Mouse (Mus musculus) gastrocnemius, adult 18-20 months (tissue): ENCODE data around the gene Il1rl2. TPM values are rescaled to one million over a fixed set of nuclear protein-coding genes. Genes with fewer than 3 reads are reported as not detected.
A peak's percentile ranks its signal among the peaks of the same experiment; 100 is the strongest.

Source experiments
- DNase-seq: peaks from one replicate; pipeline ENCODE4 v3.0.0; 2021; ENCODE audit warnings: low spot score
- total RNA-seq, 2 experiments: library from RNA; stranded (reverse); gene quantifications; 2 replicates each; pipeline ENCODE4 v1.2.3; 2021

Il1rl2 gene
- total RNA-seq, 2 experiments from 2014 or later = 0.94 to 1.00 TPM

DNA sequence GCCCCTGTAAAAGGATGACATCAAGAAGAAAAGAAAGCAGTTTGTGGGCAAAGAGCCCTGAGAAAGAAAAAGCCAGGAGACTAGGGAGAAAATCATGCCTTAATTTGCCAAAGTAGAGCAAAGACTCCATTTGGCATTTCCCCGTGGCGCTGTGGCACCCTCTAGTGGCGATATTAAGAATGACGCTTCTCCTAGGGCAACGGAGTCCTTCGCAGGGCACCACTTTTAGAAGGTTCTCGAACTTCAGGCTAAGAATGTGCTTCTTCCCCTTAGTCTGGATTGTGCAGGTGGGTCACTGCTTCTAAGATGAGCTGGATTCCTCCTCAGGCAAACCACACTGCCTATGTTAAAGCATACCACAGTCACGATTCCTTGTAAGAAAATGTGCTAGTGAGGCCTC is 54.4 kb downstream of the Il1rl2 start:
- DNase-seq = peak; percentile 69

DNA sequence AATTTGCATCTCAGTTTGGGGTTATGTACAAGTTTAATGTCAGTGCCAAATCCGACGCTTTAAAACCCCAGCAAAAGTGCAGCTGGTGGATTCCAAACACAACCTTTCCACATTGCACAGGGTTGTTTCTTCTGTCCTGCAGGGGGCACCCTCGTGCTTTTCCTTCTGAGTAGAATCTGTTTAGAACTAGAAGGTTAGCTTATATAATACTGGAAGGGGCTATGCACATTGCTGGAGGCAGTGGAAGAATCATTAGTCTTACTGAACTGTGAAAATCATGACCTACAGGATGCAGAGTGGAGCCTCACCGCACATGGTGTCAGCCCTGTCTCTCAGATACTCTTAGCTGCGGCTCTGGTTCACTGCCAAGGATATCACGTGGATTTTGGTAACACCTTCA is 55.7 kb downstream of the Il1rl2 start:
- DNase-seq = peak; percentile 67

DNA sequence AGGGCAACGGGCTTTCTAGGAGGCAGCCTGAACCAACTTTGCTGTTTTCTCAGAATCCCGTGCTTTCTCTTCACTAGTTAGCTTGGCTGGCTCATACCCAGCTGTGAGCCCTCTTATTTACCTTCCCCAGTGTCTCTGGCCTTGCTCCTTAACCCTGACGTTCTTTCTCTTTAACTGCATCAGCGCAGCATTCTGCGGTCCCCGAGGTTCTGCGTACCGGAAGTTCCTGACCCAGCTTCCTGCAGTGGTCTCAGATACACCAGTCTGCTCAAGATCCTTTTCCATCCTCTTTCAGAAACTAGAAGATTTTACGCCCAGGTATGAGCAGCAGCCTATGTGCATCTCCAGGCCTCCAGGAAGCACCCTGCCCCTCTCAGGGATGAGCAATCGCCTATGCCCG is 56.6 kb downstream of the Il1rl2 start:
- DNase-seq = no peak

DNA sequence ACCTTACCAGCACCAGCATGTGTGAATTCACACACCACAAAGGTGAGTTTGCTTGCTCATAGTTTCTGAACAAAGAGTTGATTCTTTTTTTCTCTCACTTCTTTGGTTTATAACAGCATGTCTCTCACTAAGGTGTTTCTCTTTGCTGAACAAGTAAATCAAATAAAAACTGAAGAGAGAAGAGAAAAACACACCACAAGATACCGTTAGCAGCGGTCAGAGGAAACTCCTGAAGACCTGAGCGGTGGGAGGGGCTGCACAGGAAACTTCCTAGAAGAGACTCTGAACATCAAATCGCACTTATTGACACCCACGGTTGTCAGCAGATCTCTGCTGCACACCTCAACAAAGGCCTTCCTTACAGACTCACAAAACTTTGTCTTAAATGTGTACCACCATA is 58.4 kb downstream of the Il1rl2 start:
- no peak for DNase-seq

DNA sequence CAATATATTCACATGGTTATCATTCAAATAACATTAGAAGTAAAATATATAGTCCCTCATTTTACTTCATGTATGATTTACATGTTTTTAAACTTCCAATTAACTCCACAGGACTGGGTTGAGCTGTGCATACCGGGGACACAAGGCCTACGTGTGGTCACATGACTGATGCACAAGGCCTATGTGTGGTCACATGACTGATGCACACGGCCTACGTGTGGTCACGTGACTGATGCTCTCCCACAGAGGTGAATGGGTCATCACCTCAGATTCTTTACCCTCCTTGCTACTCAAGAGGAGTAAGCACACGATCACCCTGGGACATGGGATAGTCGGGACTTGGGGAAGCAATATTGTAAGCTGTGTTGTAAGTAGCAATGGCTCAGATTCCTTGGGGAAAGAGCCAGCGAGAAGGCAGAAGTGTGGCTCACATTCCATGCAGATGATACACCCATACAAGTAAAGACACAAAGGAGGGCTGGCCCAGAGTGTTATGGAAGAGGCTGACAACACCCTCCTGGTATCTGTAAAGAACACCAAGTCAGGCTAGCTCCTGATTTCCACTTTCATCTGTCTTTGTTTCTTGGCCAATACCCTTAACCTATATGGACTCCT is 60.6 kb downstream of the Il1rl2 start:
- DNase-seq = no peak

DNA sequence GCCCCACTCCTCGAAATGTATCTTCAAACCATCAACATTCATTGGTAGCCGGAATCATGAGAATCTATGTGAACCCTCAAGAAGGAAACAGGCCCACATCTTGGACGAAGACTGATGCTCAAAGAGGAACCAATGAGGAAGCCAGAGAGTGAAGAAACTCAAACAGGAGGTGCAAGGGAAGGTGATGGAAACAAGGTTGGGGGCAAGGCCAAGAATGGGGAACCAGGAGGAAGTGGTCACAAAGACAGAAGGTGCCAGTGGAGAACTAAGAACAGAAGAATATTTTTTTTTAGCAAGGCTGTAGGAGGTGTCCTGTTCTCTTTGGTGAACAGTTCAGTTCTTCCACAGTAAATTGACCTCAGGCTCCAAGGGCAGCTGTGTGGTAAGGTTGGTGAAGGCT is 67.0 kb downstream of the Il1rl2 start:
- DNase-seq = no peak

DNA sequence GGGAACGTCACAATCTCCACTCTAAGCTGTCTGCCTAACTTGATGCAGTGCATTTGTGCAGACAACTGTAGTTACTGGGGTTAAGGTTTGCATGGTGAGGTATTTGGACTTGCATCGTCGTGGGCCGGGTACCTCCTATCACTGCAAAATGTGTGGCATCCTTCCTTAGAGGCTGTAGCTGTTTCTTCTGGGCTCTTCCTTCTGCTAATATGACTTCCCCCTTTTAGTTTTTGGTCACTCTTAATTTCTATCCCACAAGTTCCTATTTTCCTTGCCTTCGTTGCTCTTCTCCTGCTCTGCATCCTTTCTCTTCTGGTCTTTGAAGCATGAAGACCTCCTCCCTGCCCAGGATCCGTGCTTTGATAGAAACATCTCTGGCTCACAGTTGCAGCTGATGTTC is 68.1 kb downstream of the Il1rl2 start:
- DNase-seq = no peak

DNA sequence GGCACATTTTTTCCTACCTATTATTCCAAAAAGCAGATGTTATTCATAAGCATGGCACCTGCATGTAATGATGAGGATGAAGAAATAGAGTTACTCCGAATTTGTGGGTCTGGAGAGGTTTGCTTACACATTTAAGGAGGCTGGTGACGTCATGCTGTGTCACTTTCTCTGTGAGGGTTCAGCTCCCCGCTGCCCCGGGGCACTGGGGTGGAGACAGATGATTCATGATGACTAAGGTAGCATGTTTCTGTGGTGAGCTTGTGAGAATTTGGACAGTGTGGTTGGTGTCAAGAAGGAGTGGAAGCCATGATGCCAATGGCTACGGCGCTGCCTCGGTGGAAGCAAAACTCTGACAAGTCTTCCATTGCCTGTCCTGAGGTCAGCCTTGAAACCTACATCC is 68.8 kb downstream of the Il1rl2 start:
- DNase-seq = no peak

DNA sequence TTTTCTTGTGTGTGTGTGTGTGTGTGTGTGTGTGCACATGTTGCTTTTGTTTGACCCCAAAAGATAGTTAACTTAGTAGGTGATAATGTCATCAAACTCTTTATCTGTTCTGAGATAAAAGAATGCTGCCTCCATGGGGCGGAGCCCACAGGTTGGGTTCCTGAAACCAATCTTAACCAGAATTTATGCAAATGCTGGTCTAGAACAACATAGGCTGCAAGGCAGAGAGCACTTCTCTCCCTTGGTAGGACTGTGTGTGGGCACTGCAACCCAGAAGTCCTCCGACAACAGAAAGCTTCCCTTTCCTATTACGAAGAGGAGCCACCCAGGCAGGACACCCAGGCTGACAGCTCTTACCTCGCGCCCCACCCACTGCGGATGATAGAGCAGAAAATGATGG is 75.2 kb downstream of the Il1rl2 start:
- no peak for DNase-seq

DNA sequence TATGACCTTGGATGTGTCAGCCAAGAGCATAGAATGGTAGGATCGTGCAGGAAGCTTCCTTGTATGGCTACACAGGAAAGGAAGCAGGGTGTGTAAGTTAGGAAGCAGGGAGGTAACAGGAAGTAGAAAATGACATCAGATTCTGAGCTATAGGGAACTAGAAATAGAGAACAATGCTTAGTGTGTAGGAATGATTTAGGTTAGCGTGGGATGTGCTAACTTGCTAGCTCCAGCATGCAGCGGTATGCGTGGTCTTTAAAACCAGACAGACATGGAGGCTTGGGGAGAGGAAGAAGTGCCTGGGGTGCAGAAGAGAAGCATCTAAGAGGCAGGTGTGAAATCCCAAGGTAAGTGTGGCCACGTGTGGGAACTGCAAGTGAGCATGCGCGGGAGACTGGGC is 80.3 kb downstream of the Il1rl2 start:
- no peak for DNase-seq

DNA sequence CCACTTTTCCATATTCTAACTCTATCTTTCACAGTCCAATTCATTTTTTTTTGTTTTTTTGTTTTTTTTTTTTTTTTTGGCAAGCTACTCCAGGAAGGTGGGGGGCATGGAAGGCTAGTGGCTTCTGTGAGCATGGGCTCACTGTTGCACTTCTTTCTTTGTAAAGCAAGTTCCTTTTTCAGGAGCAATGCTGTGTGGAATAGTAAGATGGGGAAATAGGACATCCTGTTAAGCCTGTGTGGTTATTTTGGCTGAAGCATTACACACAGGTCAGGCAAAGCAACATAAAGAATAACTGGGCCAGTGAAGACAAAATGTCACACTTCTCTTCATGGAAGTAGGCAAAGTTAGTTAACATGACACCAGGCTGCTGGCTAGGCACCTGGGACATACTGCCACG is 85.5 kb downstream of the Il1rl2 start:
- no peak for DNase-seq

DNA sequence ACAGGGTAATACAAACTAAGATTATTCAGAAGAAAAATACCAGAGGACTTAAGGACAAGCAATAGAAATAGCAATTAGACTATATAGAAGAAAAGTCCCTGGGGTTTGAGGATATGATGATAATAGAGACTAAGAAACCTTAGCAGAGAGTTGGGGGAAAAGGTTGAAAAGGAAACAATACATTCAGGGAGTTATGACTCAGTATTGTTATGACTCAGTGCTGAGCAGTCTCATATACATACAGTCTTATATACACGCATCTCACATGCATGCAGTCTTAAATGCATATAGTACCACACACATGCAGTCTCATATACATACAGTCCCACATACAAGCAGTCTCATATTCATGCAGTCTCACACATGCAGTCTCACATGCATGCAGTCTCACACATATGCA is 88.6 kb downstream of the Il1rl2 start:
- DNase-seq = no peak

DNA sequence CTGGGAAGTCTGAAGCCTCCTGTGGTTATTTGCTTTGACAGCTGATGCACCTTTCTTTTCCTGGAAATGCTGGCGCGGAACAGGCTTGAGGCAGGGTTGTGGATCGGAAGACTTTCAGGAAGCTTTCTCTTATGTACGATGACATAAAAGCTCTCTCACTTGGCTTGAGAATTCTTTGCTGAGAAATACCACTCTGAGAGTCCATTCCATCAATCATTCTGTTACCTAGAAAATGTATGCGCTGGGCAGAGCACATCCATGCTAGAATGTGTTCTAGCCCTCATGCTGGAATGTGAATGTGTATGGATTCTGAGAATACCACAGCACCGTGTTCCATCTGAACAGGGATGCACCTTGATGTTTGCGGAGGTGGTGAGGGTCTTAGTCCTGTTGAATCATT is 89.9 kb downstream of the Il1rl2 start:
- DNase-seq = no peak

DNA sequence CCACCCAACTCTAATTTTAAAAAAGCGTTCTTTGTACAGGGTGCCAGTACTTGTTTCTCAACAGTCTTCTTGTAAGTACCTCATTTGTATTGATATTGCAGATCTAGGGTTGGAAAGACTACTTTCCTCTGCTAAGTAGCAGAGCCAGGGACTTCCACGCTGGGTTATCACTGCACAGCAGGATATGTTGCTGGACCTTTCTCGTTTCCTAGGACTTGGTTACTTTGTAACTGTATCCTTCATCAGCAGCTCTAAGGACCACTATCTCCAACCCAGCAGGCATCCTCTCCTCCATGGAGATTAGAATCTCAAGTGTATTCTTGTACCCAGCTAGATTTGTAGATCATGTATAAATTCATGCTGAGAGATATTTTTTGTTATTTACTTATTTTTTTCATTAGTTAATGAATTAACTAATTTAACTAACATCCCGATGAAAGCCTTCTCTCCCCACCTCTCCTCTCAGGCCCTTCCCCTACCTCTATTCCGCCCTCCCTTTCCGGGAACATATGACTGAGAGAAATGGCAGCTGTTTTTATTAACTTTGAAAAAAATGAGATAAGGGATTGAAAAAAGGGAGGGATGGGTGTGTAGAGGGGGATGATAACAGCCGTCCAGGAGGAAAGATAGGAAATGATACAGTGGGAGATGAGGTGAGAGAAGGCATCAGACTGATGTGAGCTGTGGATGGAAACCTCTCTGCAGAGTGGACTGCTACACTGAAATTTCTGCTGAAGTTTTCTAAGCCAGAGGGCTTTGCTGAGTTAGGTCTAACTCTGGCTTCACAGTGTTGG is 90.7 kb downstream of the Il1rl2 start:
- DNase-seq = no peak

DNA sequence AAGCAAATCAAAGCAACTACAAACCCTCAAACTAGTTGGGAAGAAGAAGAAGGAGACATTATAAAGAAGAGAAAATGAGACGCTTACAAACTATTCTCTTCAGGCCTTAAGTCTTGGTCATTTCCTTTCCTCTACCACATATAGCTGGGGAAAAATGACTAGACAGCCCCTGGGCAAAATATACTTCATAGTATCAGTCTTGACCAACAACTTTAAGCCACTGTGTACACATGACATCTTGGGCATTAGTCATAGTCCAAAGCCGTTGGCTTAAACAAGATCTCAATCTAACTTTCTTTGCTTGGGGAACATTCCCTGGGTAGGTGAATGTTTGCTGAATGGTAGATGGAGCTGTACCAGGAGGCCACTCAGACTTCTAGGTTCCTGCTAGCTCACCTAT is 92.6 kb downstream of the Il1rl2 start:
- DNase-seq = no peak

Other genes starting within 250 kb of the Il1rl2 start
- gene Il1r1, start 99.5 kb upstream of the Il1rl2 start, total RNA-seq = 1 to 10 TPM; 2.7 to 3.4 TPM
- 1 to 10 TPM in 1 of 2 experiments, under 1 TPM in 1; 0.40 to 1.5 TPM for gene Il1rl1, start 105.0 kb downstream of the Il1rl2 start, total RNA-seq
- not detected for gene Il18r1, start 140.9 kb downstream of the Il1rl2 start, total RNA-seq
- not detected for gene Il18rap, start 190.8 kb downstream of the Il1rl2 start, total RNA-seq